Mouse (Mus musculus) neural tube, embryonic 12.5 days (tissue): ENCODE data around the gene Ccdc177. TPM values are rescaled to one million over a fixed set of nuclear protein-coding genes. Genes with fewer than 3 reads are reported as not detected.

Experiments
- ATAC-seq: fragments of 200-750 bp; cut with Nextera tagmentation; 2 replicates; pipeline ENCODE4 v1.8.0; 2017; ENCODE audit warnings: low read depth, mild to moderate bottlenecking, moderate TSS enrichment, moderate library complexity; ENCODE audit not compliant: low FRiP score
- H3K27ac ChIP-seq: fragments of 300-500 bp; sonication (generic); 2 replicates; pipeline ENCODE4 v1.5.1; 2016
- H3K27me3 ChIP-seq: fragments of 300-500 bp; sonication (generic); replicated peaks from 2 replicates; pipeline ENCODE4 v1.6.1; 2016; ENCODE audit warnings: mild to moderate bottlenecking
- H3K36me3 ChIP-seq: fragments of 300-500 bp; sonication (generic); 2 replicates; pipeline ENCODE4 v1.6.1; 2016; ENCODE audit warnings: mild to moderate bottlenecking
- H3K4me1 ChIP-seq: fragments of 300-500 bp; sonication (generic); 2 replicates; pipeline ENCODE4 v1.6.1; 2016
- H3K4me2 ChIP-seq: fragments of 300-500 bp; sonication (generic); replicated peaks from 2 replicates; pipeline ENCODE4 v1.6.1; 2016; ENCODE audit warnings: mild to moderate bottlenecking
- H3K4me3 ChIP-seq: fragments of 300-500 bp; sonication (generic); 2 replicates; pipeline ENCODE4 v1.5.1; 2016
- H3K9ac ChIP-seq: fragments of 300-500 bp; sonication (generic); 2 replicates; pipeline ENCODE4 v1.6.1; 2016; ENCODE audit warnings: mild to moderate bottlenecking
- H3K9me3 ChIP-seq: fragments of 300-500 bp; sonication (generic); 2 replicates; pipeline ENCODE4 v1.6.1; 2016; ENCODE audit warnings: mild to moderate bottlenecking
- WGBS: fragments of 180-500 bp; shearing (Covaris S2); methylation state at CpG from one replicate; pipeline ENCODE4 v1.1.7; 2016; 5-methylcytosine and 5-hydroxymethylcytosine counted together
- polyA plus RNA-seq: library from polyadenylated mRNA; unstranded; fragments of >200 nt; fragmentation: Nextera tagmentation; extraction: Ambion mirVana; gene quantifications from 2 replicates; pipeline ENCODE4 v1.2.1, GENCODE M21; 2016

Ccdc177 gene
- polyA plus RNA-seq, 1 experiment from 2014 or later, result 4.7 TPM

- Histone ChIP-seq H3K9ac (no peak overlapping the region), H3K4me2 (no peak overlapping the region), H3K4me1 (no peaks in the 10 kb centered on the region), H3K9me3 (no peaks in the 10 kb centered on the region), H3K27ac (no peak overlapping the region), H3K36me3 (no peaks in the 10 kb centered on the region), H3K27me3 (no peaks in the 10 kb centered on the region), H3K4me3 (no peak overlapping the region)
- no peak for ATAC-seq
- WGBS, result 83% methylated on average over 3 of the region's 3 CpGs
Observed at GRCm38 (mm10) chr12:80782190-80782589, 21.7 kb upstream of the Ccdc177 start.

GRCm38 (mm10) chr12:80779760-80780159 is 19.3 kb upstream of the Ccdc177 start:
- Histone ChIP-seq H3K36me3 (no peaks in the 10 kb centered on the region), H3K27ac (no peak overlapping the region)
- WGBS, result 91% methylated on average over 4 of the region's 4 CpGs

GRCm38 (mm10) chr12:80778188-80778936 is 17.9 kb upstream of the Ccdc177 start:
- Histone ChIP-seq H3K9me3 (no peaks in the 10 kb centered on the region), H3K27ac (no peak overlapping the region), H3K4me1 (no peaks in the 10 kb centered on the region), H3K36me3 (no peaks in the 10 kb centered on the region), H3K9ac (no peak overlapping the region), H3K27me3 (no peaks in the 10 kb centered on the region), H3K4me3 (no peak overlapping the region), H3K4me2 (no peak overlapping the region)
- WGBS, result 82% methylated on average over 16 of the region's 16 CpGs
- no peak for ATAC-seq

More at GRCm38 (mm10) chr12:80779760-80780159, 19.3 kb upstream of the Ccdc177 start:
- H3K9me3 ChIP-seq, result no peaks in the 10 kb centered on the region
- H3K27me3 ChIP-seq, result no peaks in the 10 kb centered on the region
- no peaks in the 10 kb centered on the region for H3K4me1 ChIP-seq
- ATAC-seq, result no peak
- H3K4me2 ChIP-seq, result no peak overlapping the region
- no peak overlapping the region for H3K4me3 ChIP-seq
- H3K9ac ChIP-seq, result no peak overlapping the region

- no peak overlapping the region for H3K27ac ChIP-seq
- no peaks in the 10 kb centered on the region for H3K36me3 ChIP-seq
- no peaks in the 10 kb centered on the region for H3K9me3 ChIP-seq
- H3K27me3 ChIP-seq, result no peaks in the 10 kb centered on the region
- WGBS, result 90% methylated on average over 4 of the region's 4 CpGs
- H3K4me2 ChIP-seq, result no peak overlapping the region
- H3K4me1 ChIP-seq, result no peaks in the 10 kb centered on the region
- H3K9ac ChIP-seq, result no peak overlapping the region
- no peak overlapping the region for H3K4me3 ChIP-seq
- no peak for ATAC-seq
Observed at GRCm38 (mm10) chr12:80776046-80776634, 15.7 kb upstream of the Ccdc177 start.

GRCm38 (mm10) chr12:80774786-80775185 is 14.3 kb upstream of the Ccdc177 start:
- Histone ChIP-seq H3K4me1 (no peaks in the 10 kb centered on the region), H3K4me2 (no peak overlapping the region), H3K4me3 (no peak overlapping the region), H3K36me3 (no peaks in the 10 kb centered on the region), H3K27me3 (no peaks in the 10 kb centered on the region), H3K27ac (no peak overlapping the region), H3K9me3 (no peaks in the 10 kb centered on the region), H3K9ac (no peak overlapping the region)
- no peak for ATAC-seq
- WGBS, result 78% methylated on average over 7 of the region's 7 CpGs

- 20% methylated on average over 11 of the region's 11 CpGs for WGBS
Observed at GRCm38 (mm10) chr12:80769697-80770096, 9.2 kb upstream of the Ccdc177 start.

GRCm38 (mm10) chr12:80764116-80764515 is 3.6 kb upstream of the Ccdc177 start:
- no peak for ATAC-seq

More at GRCm38 (mm10) chr12:80769697-80770096, 9.2 kb upstream of the Ccdc177 start:
- no peak overlapping the region for H3K27ac ChIP-seq
- H3K27me3 ChIP-seq, result no peaks in the 10 kb centered on the region
- H3K4me3 ChIP-seq, result no peak overlapping the region
- H3K9me3 ChIP-seq, result no peaks in the 10 kb centered on the region
- ATAC-seq, result peak; percentile 77; the same call in 1 of the 2 replicates
- no peak overlapping the region for H3K4me2 ChIP-seq
- H3K36me3 ChIP-seq, result no peaks in the 10 kb centered on the region
- H3K4me1 ChIP-seq, result no peaks in the 10 kb centered on the region
- H3K9ac ChIP-seq, result no peak overlapping the region

GRCm38 (mm10) chr12:80762982-80763381 is 2.5 kb upstream of the Ccdc177 start:
- no peak for ATAC-seq
- H3K9ac ChIP-seq, result no peak overlapping the region
- no peak overlapping the region for H3K4me2 ChIP-seq
- peaks cover 5% of the 10 kb centered on the region; the same call in 1 of the 2 replicates for H3K36me3 ChIP-seq
- H3K4me1 ChIP-seq, result peaks cover 17% of the 10 kb centered on the region
- no peaks in the 10 kb centered on the region for H3K9me3 ChIP-seq
- no peak overlapping the region for H3K27ac ChIP-seq
- H3K4me3 ChIP-seq, result no peak overlapping the region
- peaks cover 12% of the 10 kb centered on the region for H3K27me3 ChIP-seq
- WGBS, result 93% methylated on average over 5 of the region's 5 CpGs

More at GRCm38 (mm10) chr12:80764116-80764515, 3.6 kb upstream of the Ccdc177 start:
- Histone ChIP-seq H3K27ac (no peak overlapping the region), H3K4me1 (peaks cover 6% of the 10 kb centered on the region), H3K36me3 (no peaks in the 10 kb centered on the region), H3K9ac (no peak overlapping the region), H3K4me3 (no peak overlapping the region), H3K9me3 (no peaks in the 10 kb centered on the region), H3K4me2 (no peak overlapping the region), H3K27me3 (peaks cover 2% of the 10 kb centered on the region)
- 76% methylated on average over 4 of the region's 4 CpGs for WGBS

GRCm38 (mm10) chr12:80759713-80760395 is 633 bp downstream of the Ccdc177 start:
- peak; percentile 42 for ATAC-seq
- WGBS, result 0% methylated on average over 22 of the region's 22 CpGs
- Histone ChIP-seq H3K36me3 (peaks cover 36% of the 10 kb centered on the region), H3K4me3 (peak overlapping the region; percentile 59), H3K9me3 (0 out of 2 replicates have a peak, but pooled peaks cover 5% of the 10 kb centered on the region), H3K9ac (peak overlapping the region; percentile 80), H3K4me2 (peak overlapping the region; percentile 79), H3K27ac (peak overlapping the region; percentile 82), H3K27me3 (peaks cover 27% of the 10 kb centered on the region), H3K4me1 (peaks cover 26% of the 10 kb centered on the region)

GRCm38 (mm10) chr12:80759387-80759712 is 1.1 kb downstream of the Ccdc177 start:
- ATAC-seq, result 0 out of 2 replicates have a peak, but pooled peaks have one; percentile 12
- Histone ChIP-seq H3K36me3 (peaks cover 40% of the 10 kb centered on the region), H3K4me1 (peaks cover 26% of the 10 kb centered on the region), H3K4me3 (peak overlapping the region; percentile 59), H3K27me3 (peaks cover 27% of the 10 kb centered on the region), H3K9ac (peak overlapping the region; percentile 80), H3K9me3 (0 out of 2 replicates have a peak, but pooled peaks cover 5% of the 10 kb centered on the region), H3K4me2 (peak overlapping the region; percentile 79), H3K27ac (peak overlapping the region; percentile 82)
- 5% methylated on average over 12 of the region's 13 CpGs for WGBS

GRCm38 (mm10) chr12:80758559-80759386 is 1.7 kb downstream of the Ccdc177 start:
- Histone ChIP-seq H3K36me3 (peaks cover 46% of the 10 kb centered on the region), H3K27me3 (peaks cover 27% of the 10 kb centered on the region), H3K9me3 (0 out of 2 replicates have a peak, but pooled peaks cover 5% of the 10 kb centered on the region), H3K9ac (peak overlapping the region; percentile 80), H3K4me3 (peak overlapping the region; percentile 59), H3K27ac (peak overlapping the region; percentile 82), H3K4me2 (peak overlapping the region; percentile 79), H3K4me1 (peaks cover 26% of the 10 kb centered on the region)
- ATAC-seq, result peak; percentile 10
- 11% methylated on average over 91 of the region's 92 CpGs for WGBS
